Mouse (Mus musculus) thymus, adult 2 months (tissue): Measurements from ENCODE around the gene Ppid. TPM values are rescaled to one million over a fixed set of nuclear protein-coding genes. Genes with fewer than 3 reads are reported as not detected.

Experiments
- DNase-seq: peaks from one replicate; pipeline ENCODE4 v3.0.0; 2021
- H3K27ac ChIP-seq: fragments of 200-500 bp; 2 replicates; pipeline ENCODE4 v1.5.1; 2012; ENCODE audit warnings: low read length, control low read depth; ENCODE audit not compliant: control insufficient read depth, insufficient read depth
- H3K27me3 ChIP-seq: fragments of 200-500 bp; 2 replicates; pipeline ENCODE4 v1.6.1; 2012; ENCODE audit warnings: mild to moderate bottlenecking, low read length, moderate library complexity, mixed read lengths; ENCODE audit not compliant: control insufficient read depth, insufficient read depth
- H3K36me3 ChIP-seq: fragments of 200-500 bp; 2 replicates; pipeline ENCODE4 v1.6.1; 2012; ENCODE audit warnings: mild to moderate bottlenecking, low read length, moderate library complexity; ENCODE audit not compliant: control insufficient read depth, insufficient read depth
- H3K4me1 ChIP-seq: fragments of 200-500 bp; replicated peaks from 2 replicates; pipeline ENCODE4 v1.6.1; 2012; ENCODE audit warnings: low read length; ENCODE audit not compliant: control insufficient read depth, insufficient read depth
- H3K4me3 ChIP-seq: fragments of 200-500 bp; 2 replicates; pipeline ENCODE4 v1.5.1; 2012; ENCODE audit warnings: mild to moderate bottlenecking, low read length, control low read depth, moderate library complexity; ENCODE audit not compliant: control insufficient read depth, insufficient read depth
- CTCF ChIP-seq: fragments of 200-500 bp; IDR thresholded peaks from 2 replicates; pipeline ENCODE4 v1.5.1; 2012; ENCODE audit warnings: mild to moderate bottlenecking, control low read depth, low read length, moderate library complexity, borderline replicate concordance; ENCODE audit not compliant: control insufficient read depth, poor library complexity, insufficient read depth; ENCODE audit errors: extremely low read depth
- POLR2A ChIP-seq: fragments of 200-500 bp; IDR thresholded peaks from 2 replicates; pipeline ENCODE4 v1.6.1; 2012; ENCODE audit warnings: mild to moderate bottlenecking, low read length, control low read depth, moderate library complexity; ENCODE audit not compliant: control insufficient read depth, poor library complexity, insufficient read depth; ENCODE audit errors: extremely low read depth
- WGBS: fragments of 180-500 bp; shearing (Covaris S2); methylation state at CpG from one replicate; pipeline ENCODE4 v1.1.7; 2018; 5-methylcytosine and 5-hydroxymethylcytosine counted together
- polyA plus RNA-seq: library from polyadenylated mRNA; depleted of rRNA; stranded (reverse); fragments of >200 nt; gene quantifications from 2 replicates; pipeline ENCODE4 v1.2.3, GENCODE M21; 2012

Ppid gene
- polyA plus RNA-seq, 1 experiment: 15.6 TPM

DNA sequence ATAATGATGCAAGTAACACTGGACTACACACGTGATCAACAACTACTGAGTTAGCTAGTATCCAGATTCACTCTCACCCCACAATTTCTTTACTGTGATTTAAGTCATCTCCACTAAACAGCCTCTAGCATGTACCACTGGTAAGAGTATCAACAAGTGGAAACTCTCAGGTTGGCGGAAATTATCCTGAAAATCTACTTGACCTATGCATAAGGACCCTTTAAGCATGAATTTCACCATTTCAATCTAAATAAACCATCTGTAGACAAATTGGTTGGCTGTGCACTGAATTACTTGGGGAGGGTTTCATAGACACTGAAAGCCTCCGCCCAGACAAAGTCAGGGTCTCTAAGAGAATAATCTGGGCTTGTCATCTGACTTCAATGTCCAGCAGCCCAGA, 37.4 kb upstream of the Ppid start:
- Histone ChIP-seq H3K4me3 (no peak overlapping the region), H3K36me3 (no peaks in the 10 kb centered on the region), H3K27me3 (no peaks in the 10 kb centered on the region), H3K27ac (no peak overlapping the region), H3K4me1 (no peaks in the 10 kb centered on the region)
- WGBS: 99% methylated on average over 3 of the region's 3 CpGs
- DNase-seq: no peak
- TF ChIP-seq CTCF (no peak), POLR2A (no peak)

DNA sequence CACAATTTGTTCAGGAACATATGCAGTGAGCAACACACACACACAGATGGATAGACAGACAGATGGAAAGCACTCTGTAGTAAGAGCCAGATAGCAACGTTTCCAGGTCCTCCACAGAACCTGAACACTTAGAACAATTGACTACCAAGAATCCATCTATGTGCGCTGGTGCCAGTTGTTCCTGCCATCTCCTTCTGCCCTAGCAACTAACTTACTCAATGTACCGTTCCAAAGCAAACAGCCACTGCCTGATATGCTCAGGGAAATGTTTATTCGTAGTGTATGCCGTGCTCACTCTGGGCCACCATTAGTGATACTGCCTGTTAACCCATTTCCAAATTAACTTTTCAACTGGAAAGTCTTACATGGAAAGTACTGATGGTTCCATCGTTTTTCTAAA, 36.1 kb upstream of the Ppid start:
- 95% methylated on average over 6 of the region's 6 CpGs for WGBS

DNA sequence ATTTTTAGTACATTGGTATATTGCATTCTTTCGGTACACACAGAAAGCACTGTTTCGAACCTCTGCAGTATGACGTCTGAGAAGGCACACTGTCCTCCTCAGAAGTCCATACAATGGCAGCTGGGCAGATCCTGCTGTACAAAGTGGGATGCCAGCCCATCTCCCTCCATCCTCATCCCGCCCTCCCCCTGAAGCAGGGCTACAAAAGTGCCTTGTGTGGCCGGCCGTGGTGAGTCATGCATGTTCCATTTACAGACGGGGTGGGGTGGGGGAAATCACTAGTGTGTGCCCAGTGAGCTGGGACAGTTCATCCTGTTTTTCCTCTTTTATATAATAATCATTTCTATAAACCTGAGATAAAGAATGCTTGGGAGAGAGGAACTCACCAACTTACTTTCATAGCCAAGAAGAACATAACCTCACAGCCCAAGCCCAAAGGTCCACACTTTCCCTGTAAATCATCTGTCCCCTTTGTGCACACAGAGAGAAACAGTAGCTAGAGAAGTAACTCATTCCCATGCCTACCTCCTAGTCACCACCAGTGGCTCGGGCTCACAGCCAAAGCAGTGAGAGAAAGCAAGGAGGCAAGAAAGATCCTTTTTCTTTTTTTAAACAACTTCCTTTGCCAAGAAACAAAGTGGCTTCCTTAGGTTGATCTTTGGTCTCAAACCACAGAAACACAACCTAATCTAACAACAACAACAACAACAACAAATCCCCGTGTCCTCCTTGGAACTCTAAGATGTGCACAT, 31.9 kb upstream of the Ppid start:
- no peak for DNase-seq
- Histone ChIP-seq H3K36me3 (no peaks in the 10 kb centered on the region), H3K4me1 (no peaks in the 10 kb centered on the region), H3K27me3 (no peaks in the 10 kb centered on the region), H3K27ac (no peak overlapping the region), H3K4me3 (no peak overlapping the region)
- TF ChIP-seq CTCF: no peak
- no peak for TF ChIP-seq POLR2A
- 64% methylated on average over 9 of the region's 9 CpGs for WGBS

More for the DNA sequence above, 36.1 kb upstream of the Ppid start:
- Histone ChIP-seq H3K36me3 (no peaks in the 10 kb centered on the region), H3K4me1 (no peaks in the 10 kb centered on the region), H3K27me3 (no peaks in the 10 kb centered on the region), H3K27ac (no peak overlapping the region), H3K4me3 (no peak overlapping the region)
- TF ChIP-seq CTCF (no peak), POLR2A (no peak)
- no peak for DNase-seq

DNA sequence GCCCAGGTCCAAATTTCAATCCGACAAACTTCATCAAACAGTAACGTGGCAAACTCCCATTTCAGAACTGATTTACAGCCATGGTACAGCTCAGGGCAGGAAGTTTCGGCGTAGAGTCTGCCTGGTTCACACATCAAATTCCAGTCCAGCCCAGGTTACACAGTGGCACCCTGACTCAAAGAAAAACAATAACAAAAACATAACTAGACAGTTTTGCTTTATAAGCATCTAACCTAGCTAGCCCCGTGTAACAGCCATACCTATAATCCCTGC, 31.4 kb upstream of the Ppid start:
- no peak overlapping the region for H3K27ac ChIP-seq
- H3K4me3 ChIP-seq: no peak overlapping the region
- TF ChIP-seq CTCF: no peak
- no peak for TF ChIP-seq POLR2A
- WGBS: 73% methylated on average over 5 of the region's 5 CpGs
- no peak for DNase-seq
- no peaks in the 10 kb centered on the region for H3K27me3 ChIP-seq
- no peaks in the 10 kb centered on the region for H3K36me3 ChIP-seq
- no peaks in the 10 kb centered on the region for H3K4me1 ChIP-seq

DNA sequence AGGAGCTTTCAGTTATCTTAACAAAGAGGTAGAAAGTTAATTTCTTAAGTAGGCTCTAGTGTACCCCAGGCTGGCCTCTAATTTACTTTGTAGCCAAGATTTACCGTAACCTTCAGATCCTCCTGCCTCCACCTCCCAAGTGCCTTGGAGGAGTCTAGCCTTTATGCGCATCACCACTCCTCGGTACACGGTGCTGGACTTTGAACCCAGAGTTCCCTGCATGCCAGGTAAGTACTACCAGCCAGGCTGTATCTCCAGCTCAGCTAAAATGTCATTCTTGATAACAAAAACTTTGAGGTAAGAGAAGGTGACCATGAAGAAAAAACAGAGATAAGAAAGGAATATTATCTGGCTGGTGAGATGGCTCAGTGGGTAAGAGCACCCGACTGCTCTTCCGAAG, 30.6 kb upstream of the Ppid start:
- no peak for TF ChIP-seq CTCF
- no peak for TF ChIP-seq POLR2A
- no peaks in the 10 kb centered on the region for H3K4me1 ChIP-seq
- no peak overlapping the region for H3K27ac ChIP-seq
- H3K27me3 ChIP-seq: no peaks in the 10 kb centered on the region; the same call in 1 of the 2 replicates
- no peak overlapping the region for H3K4me3 ChIP-seq
- H3K36me3 ChIP-seq: no peaks in the 10 kb centered on the region
- WGBS: 94% methylated on average over 6 of the region's 6 CpGs
- DNase-seq: no peak

DNA sequence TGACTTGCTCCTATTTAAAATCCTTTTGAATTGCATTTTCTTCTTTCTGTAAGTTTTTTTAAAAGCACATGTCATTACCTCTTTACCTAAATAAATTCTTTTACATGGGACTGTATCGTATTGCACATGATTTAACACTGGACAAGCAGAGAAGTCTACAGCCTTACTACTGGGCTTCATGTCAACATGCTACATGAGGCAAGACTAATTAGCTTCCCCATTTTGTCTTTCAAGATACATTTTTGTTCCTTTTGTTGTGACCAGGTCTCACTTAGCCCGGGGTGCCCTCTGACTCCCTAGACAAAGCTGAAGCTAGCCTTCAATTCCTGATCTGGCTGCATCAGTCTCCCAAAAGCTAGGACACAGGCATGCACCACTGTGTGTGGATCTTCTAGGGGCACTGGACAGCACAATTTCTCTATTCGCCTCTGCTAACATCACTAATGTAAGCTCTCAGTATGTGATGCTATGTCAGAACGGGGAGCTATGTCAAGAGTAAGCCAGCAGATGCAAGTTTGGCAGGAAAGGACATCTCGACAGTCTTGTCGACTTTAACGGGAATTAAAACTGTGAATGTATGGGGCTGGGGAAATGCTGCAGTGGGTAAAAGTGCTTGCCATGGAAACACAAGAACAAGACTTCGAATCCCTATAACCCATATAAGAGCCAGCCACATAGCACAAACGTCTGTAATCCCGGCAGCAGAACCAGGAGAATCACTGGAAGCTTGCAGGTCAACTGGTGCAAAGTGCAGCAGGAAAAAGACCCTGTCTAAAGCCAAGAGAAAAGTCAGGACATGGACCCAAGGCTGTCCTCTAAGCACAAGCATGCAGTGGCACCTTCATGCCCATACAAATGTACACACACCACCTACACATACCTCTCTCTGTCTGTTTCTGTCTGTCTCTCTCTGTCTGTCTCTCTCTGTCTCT, 29.1 kb upstream of the Ppid start:
- 87% methylated on average over 10 of the region's 10 CpGs for WGBS
- DNase-seq: no peak
- H3K27me3 ChIP-seq: peaks cover 2% of the 10 kb centered on the region; the same call in 1 of the 2 replicates
- TF ChIP-seq CTCF: no peak
- TF ChIP-seq POLR2A: no peak
- peaks cover under 1% of the 10 kb centered on the region for H3K4me1 ChIP-seq
- H3K36me3 ChIP-seq: no peaks in the 10 kb centered on the region
- no peak overlapping the region for H3K27ac ChIP-seq
- no peak overlapping the region for H3K4me3 ChIP-seq

DNA sequence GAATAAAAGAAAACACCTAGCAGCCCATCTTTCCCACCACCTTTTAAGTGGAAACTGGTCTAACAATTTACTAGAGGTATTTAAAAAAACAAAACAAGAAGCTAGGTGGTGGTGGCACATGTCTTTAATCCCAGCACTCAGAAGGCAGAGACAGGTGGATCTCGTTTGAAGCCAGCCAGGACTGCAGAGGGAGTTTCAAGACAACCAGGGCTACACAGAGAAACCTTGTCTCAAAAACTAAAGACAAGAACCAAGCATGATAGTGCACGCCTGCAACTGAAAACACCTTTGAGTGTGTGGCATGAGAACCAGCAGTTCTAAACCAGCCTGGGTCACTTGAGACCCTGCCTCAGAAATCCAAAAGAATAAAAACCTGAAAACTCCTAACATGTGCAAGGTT, 27.6 kb upstream of the Ppid start:
- Histone ChIP-seq H3K36me3 (no peaks in the 10 kb centered on the region), H3K27ac (no peak overlapping the region), H3K4me3 (no peak overlapping the region), H3K4me1 (peaks cover 8% of the 10 kb centered on the region), H3K27me3 (peaks cover 5% of the 10 kb centered on the region; the same call in 1 of the 2 replicates)
- DNase-seq: no peak
- no peak for TF ChIP-seq POLR2A
- no peak for TF ChIP-seq CTCF
- 89% methylated on average over 2 of the region's 2 CpGs for WGBS
